Mouse (Mus musculus) stomach, postnatal 0 days (tissue): ENCODE measurements at regions not wholly inside any gene's neighbourhood (a gene's known extent, or its start where the extent isn't known, plus 50 kb on each side); places are given as distances from the start of the nearest gene placed in this dataset.

Experiments
- CTCF ChIP-seq: IDR thresholded peaks from 2 replicates; pipeline ENCODE4 v1.5.1; 2016; ENCODE audit warnings: antibody characterized with exemption, low read depth, mild to moderate bottlenecking, moderate library complexity
- EP300 ChIP-seq: optimal IDR thresholded peaks from 2 replicates; pipeline ENCODE3; 2016; ENCODE audit warnings: antibody characterized with exemption

- TF ChIP-seq EP300 (no peak), CTCF (no peak)
These were observed 619.1 kb upstream of the 4930452B06Rik start for GRCm38 (mm10) chr14:9284976-9285605.
